Comparison of ENCODE assay signal across 22 mouse cellular contexts in genomic region chr12:40383718-40384117, GRCm38 (mm10).
DNase-seq lines count a peak whose midpoint lies in the region; ATAC-seq lines count a peak whose summit lies in the region.
"Had no signal": no experiment of that assay in that cellular context is flagged by ENCODE, and none has a peak within 500 bp of the region (broad histone marks: within the 10 kb centered on the region; RNA-seq: fewer than 3 reads in every experiment).

No protein-coding gene starts in this region.

- no peak for ATAC-seq in CD4-positive, CD25-positive, alpha-beta regulatory T cell, adult 4 months
- ATAC-seq: forebrain, embryonic 13.5 days; intestine, postnatal 0 days; midbrain, embryonic 13.5 days had no signal

- DNase-seq in CD4-positive, CD25-positive, alpha-beta regulatory T cell, adult 2 months (ENCODE audit: low read depth, low spot score), result peak; percentile 10
- peak; percentile 8 for DNase-seq in heart, postnatal 4 days
- no peak for DNase-seq in heart, adult 9 months (ENCODE audit: low spot score in 2 of 2)
- DNase-seq in 3T3-L1 (ENCODE audit: low read depth, low spot score), result peak; percentile 58
- DNase-seq in fibroblast of lung, adult 2 months (ENCODE audit: low read depth), result peak; percentile 24
- no peak for DNase-seq in gastrocnemius, adult 18-20 months (ENCODE audit: low spot score)
- DNase-seq: adrenal gland, postnatal 14 days; cerebellum, adult 18-20 months; cerebellum, postnatal 10 days; gastrocnemius, adult 2 months; gastrocnemius, postnatal 36 days; heart, adult 2 months; heart, postnatal 36 days; kidney, adult 9 months; kidney, postnatal 10 days; lung, postnatal 4 days; right cerebral cortex, postnatal 14 days; thymus, postnatal 14 days had no signal

Comparison
In these comparisons a context has a peak if more than half of its experiments do, and no peak if none do; other contexts are left out.
1. DNase-seq: peak in CD4-positive, CD25-positive, alpha-beta regulatory T cell, adult 2 months (single experiment), heart, postnatal 4 days (single experiment), 3T3-L1 (single experiment) and fibroblast of lung, adult 2 months (single experiment); none in heart, adult 9 months (0 of 2) and gastrocnemius, adult 18-20 months (single experiment).